Mouse (Mus musculus) hindbrain, embryonic 14.5 days (tissue): ENCODE measurements around the gene Prorsd1. TPM values are rescaled to one million over a fixed set of nuclear protein-coding genes. Genes with fewer than 3 reads are reported as not detected.
"Not testable (repeated sequence)": the region's sequence is repeated elsewhere in the genome, so short reads cannot be mapped to it uniquely, and the experiment has no call there.

Source experiments
- ATAC-seq: fragments of 200-750 bp; cut with Nextera tagmentation; 2 replicates; pipeline ENCODE4 v1.8.0; 2017; ENCODE audit warnings: moderate number of reproducible peaks, mild to moderate bottlenecking, moderate TSS enrichment, moderate library complexity; ENCODE audit not compliant: low FRiP score
- DNase-seq: peaks from one replicate; pipeline ENCODE4 v3.0.0-alpha.2; 2015; ENCODE audit warnings: low spot score
- H3K27ac ChIP-seq: fragments of 300-500 bp; sonication (generic); 2 replicates; pipeline ENCODE4 v1.5.1; 2014; ENCODE audit warnings: mild to moderate bottlenecking, moderate library complexity
- H3K27me3 ChIP-seq: fragments of 300-500 bp; sonication (generic); 2 replicates; pipeline ENCODE4 v1.6.1; 2014; ENCODE audit warnings: mild to moderate bottlenecking, low read length, mixed read lengths; ENCODE audit not compliant: control insufficient read depth, insufficient read depth
- H3K36me3 ChIP-seq: fragments of 300-500 bp; sonication (generic); replicated peaks from 2 replicates; pipeline ENCODE4 v1.6.1; 2014; ENCODE audit not compliant: control insufficient read depth, insufficient read depth
- H3K4me1 ChIP-seq: fragments of 300-500 bp; sonication (generic); replicated peaks from 2 replicates; pipeline ENCODE4 v1.6.1; 2014; ENCODE audit warnings: antibody characterized with exemption, low read length, mixed read lengths; ENCODE audit not compliant: control insufficient read depth, insufficient read depth
- H3K4me2 ChIP-seq: fragments of 300-500 bp; sonication (generic); replicated peaks from 2 replicates; pipeline ENCODE4 v1.6.1; 2014; ENCODE audit warnings: mild to moderate bottlenecking, moderate library complexity
- H3K4me3 ChIP-seq: fragments of 300-500 bp; sonication (generic); replicated peaks from 2 replicates; pipeline ENCODE4 v1.5.1; 2014; ENCODE audit warnings: mild to moderate bottlenecking, low read length
- H3K9ac ChIP-seq: fragments of 300-500 bp; sonication (generic); 2 replicates; pipeline ENCODE4 v1.6.1; 2014
- H3K9me3 ChIP-seq: fragments of 300-500 bp; sonication (generic); 2 replicates; pipeline ENCODE4 v1.6.1; 2016; ENCODE audit warnings: low read length; ENCODE audit not compliant: control insufficient read depth
- whole genome bisulfite sequencing: fragments of 180-500 bp; shearing (Covaris S2); extraction: QIAGEN DNeasy Blood & Tissue Kit; methylation state at CpG from one replicate; pipeline ENCODE4 v1.1.7; 2014; 5-methylcytosine and 5-hydroxymethylcytosine counted together
- polyA plus RNA-seq: library from polyadenylated mRNA; unstranded; fragments of >200 nt; fragmentation: Nextera tagmentation; extraction: Ambion mirVana; gene quantifications from 2 replicates; pipeline ENCODE4 v1.2.1, GENCODE M21; 2014

Gene Prorsd1
- polyA plus RNA-seq, 1 experiment from 2014 or later = 15.4 TPM

DNA sequence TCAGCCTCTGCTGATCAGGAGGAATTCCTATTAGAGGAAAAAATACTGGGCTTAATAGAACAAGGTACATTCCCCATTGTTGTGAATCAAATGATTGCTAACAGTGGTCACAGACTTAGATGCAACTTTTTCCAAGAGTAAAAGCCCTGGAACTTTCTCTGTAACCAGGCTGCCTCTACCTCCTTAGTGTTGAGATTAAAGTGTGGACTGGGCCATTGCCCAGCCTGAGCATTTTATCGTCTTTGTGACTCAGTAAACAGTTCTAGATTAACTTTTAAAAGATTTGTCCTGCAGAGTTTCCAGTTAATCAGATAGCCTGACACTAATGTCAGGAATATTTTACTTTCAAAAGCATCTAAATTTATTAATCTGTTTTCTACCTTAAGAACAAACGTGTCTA, 31.9 kb upstream of the Prorsd1 start:
- H3K4me3 ChIP-seq = peak overlapping the region; percentile 76
- no peak for DNase-seq
- peaks cover 16% of the 10 kb centered on the region for H3K4me1 ChIP-seq
- peaks cover 51% of the 10 kb centered on the region for H3K36me3 ChIP-seq
- H3K9ac ChIP-seq = peak overlapping the region; percentile 92
- H3K27me3 ChIP-seq = no peaks in the 10 kb centered on the region
- H3K4me2 ChIP-seq = peak overlapping the region; percentile 88
- no peaks in the 10 kb centered on the region for H3K9me3 ChIP-seq
- no peak for ATAC-seq
- 26% methylated on average over 2 of the region's 2 CpGs for WGBS
- H3K27ac ChIP-seq = peak overlapping the region; percentile 88; the same call in 1 of the 2 replicates

DNA sequence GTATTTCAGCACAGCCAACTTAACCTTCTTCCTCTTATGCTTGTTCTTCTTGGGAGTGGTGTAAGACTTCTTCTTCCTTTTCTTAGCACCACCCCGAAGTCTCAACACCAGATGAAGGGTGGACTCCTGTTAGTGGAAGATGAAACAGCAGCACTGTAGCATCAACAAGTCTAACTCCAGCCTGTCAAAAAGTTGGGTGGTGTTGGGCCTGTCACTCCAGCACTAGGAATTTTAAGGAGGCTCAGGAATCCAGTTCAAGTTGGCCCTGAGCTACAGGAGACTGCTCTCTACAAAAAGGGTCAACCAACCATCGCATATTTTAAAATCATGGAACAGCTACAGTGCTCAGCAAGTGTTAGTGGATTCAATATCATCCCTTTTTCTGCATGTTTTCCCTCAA, 31.5 kb upstream of the Prorsd1 start:
- not testable (repeated sequence) for H3K27ac ChIP-seq, H3K9me3 ChIP-seq, ATAC-seq, DNase-seq, H3K27me3 ChIP-seq
- Histone ChIP-seq H3K9ac (peak overlapping the region; percentile 92; the same call in 1 of the 2 replicates), H3K4me2 (peak overlapping the region; percentile 88), H3K36me3 (peaks cover 55% of the 10 kb centered on the region), H3K4me3 (peak overlapping the region; percentile 76), H3K4me1 (peaks cover 16% of the 10 kb centered on the region)
- 92% methylated on average over 2 of the region's 2 CpGs for WGBS

DNA sequence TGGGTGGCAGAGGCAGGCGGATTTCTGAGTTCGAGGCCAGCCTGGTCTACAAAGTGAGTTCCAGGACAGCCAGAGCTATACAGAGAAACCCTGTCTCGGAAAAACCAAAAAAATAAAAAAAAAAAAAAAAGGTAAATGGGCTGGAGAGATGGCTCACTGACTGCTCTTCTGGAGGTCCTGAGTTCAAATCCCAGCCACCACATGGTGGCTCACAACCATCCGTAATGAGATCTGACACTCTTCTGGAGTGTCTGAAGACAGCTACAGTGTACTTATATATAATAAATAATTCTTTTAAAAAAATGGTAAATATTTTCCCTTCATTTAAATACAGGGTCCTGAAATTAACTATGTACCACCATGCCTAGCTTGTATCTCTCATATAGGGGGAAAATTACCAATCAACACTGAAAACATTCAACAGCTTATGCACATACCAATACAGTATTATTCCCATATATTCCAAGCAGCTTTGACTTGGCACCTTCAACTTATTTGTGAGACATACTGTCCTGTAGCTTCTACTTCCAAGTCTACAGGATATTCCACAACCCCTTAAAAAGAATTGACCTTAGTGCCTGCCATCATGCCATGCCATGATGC, 30.4 kb upstream of the Prorsd1 start:
- H3K4me3 ChIP-seq, H3K9ac ChIP-seq, H3K27ac ChIP-seq, ATAC-seq, H3K4me2 ChIP-seq, H3K9me3 ChIP-seq, DNase-seq, H3K27me3 ChIP-seq: not testable (repeated sequence)
- H3K4me1 ChIP-seq = peaks cover 16% of the 10 kb centered on the region
- peaks cover 65% of the 10 kb centered on the region for H3K36me3 ChIP-seq
- 85% methylated on average over 4 of the region's 4 CpGs for WGBS

DNA sequence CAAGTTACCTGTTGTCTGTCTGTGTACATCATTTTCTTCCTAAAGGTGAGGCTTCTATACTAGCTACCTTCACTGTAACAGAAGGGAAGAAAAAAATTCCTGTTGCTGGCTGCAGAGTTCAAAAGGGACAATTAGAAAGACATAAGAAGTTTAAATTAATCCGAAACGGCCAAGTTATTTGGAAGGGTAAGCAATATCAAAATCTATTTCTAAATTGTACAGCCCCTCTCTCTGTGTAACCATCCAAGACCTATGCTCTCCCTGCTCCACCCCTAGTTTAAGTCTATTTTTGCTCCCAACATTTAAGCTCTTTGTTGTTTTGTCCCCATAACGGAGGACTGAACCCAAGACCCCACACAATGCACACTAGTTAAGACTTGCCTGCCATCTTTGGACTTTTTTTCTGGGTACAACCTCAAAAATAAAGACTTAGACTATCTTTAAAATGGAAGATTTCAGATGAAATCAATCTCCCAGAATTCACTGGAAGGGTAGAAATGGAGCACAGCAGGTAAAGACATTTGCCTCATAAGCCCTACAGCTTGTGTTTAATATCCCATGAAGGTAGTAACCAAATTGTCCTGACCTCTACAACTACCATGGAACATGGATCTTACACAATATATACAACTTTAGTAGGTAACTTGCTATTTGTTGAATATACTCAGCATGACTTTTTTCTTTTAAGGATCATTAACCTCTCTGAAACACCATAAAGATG, 29.6 kb upstream of the Prorsd1 start:
- peaks cover 68% of the 10 kb centered on the region for H3K36me3 ChIP-seq
- peaks cover 16% of the 10 kb centered on the region for H3K4me1 ChIP-seq
- no peaks in the 10 kb centered on the region for H3K27me3 ChIP-seq
- no peak overlapping the region for H3K4me3 ChIP-seq
- no peak overlapping the region for H3K9ac ChIP-seq
- H3K4me2 ChIP-seq = no peak overlapping the region
- H3K27ac ChIP-seq = no peak overlapping the region
- no peak for DNase-seq
- ATAC-seq = no peak
- H3K9me3 ChIP-seq = no peaks in the 10 kb centered on the region
- WGBS = 91% methylated on average over 3 of the region's 3 CpGs

DNA sequence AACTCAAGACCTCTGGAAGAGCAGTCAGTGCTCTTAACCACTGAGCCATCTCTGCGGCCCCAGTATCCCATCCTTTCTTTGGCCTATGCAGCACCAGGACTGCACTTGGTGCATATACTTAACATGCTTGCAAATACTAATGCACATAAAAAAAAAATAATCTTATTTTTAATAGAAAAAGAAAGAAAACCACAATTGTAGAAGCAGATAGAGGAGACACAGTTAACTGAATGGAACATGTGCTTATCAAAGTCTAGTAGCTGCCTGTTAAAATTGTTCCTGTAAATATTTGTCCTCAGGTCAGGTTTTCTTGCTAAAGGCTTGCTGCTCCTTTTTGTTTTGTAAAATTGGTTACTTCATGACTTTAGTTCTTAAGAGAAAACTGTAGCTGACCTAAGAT, 23.4 kb upstream of the Prorsd1 start:
- no peaks in the 10 kb centered on the region for H3K4me1 ChIP-seq
- DNase-seq (no peak), ATAC-seq (no peak)
- no peaks in the 10 kb centered on the region for H3K9me3 ChIP-seq
- H3K27me3 ChIP-seq = no peaks in the 10 kb centered on the region
- H3K27ac ChIP-seq = no peak overlapping the region
- WGBS = 90% methylated on average over 1 of the region's 1 CpGs
- no peak overlapping the region for H3K4me3 ChIP-seq
- no peak overlapping the region for H3K9ac ChIP-seq
- peaks cover 86% of the 10 kb centered on the region for H3K36me3 ChIP-seq
- H3K4me2 ChIP-seq = no peak overlapping the region

DNA sequence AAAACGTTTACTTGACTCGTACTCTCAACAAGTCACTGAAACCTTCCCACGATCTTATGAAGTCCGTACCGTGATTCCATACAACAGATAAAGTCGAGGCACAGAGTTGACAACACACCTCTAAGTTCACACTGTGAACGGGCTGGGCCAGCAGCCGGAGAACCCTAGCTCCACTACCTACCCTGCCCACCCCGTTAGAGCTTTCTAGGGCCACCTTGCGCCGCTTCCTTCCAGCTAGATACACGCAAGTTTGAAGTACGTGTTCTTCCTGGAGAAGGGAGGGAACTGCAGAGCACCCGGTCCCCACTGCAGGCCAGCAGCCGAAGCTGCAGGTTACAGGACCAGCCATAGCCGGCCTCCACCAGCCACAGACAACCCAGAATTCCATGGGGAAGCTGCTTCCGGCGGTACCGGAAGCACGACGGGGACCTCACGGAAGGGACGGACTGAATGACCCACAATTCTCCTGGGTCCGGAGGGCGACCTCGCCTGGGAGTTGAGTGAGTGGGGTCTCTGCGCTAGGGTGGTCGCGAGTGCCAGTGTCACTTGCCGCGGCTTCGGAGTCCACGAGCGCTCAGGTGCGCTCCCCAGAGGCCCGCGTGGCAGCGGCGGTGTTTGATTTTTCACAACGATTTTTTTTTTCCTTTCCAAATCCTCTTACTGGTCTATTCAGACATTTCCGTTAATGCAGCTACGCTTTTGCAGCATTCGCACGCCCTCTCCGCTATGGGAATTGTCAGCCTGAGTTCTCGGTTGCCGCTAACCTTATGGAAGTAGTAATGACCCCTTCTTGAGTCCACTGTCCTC, 11.4 kb upstream of the Prorsd1 start, which contains the start of gene Mtif2:
Gene Mtif2 (plus strand): TSS at position 421 of the 807 bp plus-strand sequence.
- Histone ChIP-seq H3K36me3 (peaks cover 15% of the 10 kb centered on the region), H3K9ac (peak within 1 kb of the TSS; percentile 74), H3K4me3 (peak within 1 kb of the TSS; percentile 55), H3K27me3 (no peaks in the 10 kb centered on the region), H3K4me1 (peaks cover 17% of the 10 kb centered on the region), H3K9me3 (no peaks in the 10 kb centered on the region), H3K27ac (peak within 1 kb of the TSS; percentile 80), H3K4me2 (peak within 1 kb of the TSS; percentile 52)
- ATAC-seq (peak; percentile 97), DNase-seq (peak; percentile 84)
- 4% methylated on average over 47 of the region's 47 CpGs for WGBS

DNA sequence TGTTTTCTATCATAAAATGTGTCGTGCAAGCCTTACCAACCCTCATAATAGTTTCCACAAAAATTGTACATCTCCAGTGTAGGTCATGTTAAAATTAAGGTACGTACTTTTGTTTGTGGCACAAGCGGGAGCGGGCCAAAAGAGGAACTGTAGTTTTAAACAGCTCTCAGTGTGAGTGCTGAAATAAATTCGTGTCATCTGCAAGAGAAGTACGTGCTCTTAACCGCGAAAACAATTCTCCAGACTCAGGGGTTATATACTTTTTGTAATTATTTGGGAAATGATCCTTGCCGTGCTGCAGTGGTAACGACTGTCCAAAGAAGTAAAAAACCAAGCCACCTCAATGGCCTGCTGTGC, 530 bp downstream of the Prorsd1 start:
- peak overlapping the region; percentile 47 for H3K4me2 ChIP-seq
- no peaks in the 10 kb centered on the region for H3K27me3 ChIP-seq
- H3K9me3 ChIP-seq = no peaks in the 10 kb centered on the region
- no peaks in the 10 kb centered on the region for H3K4me1 ChIP-seq
- H3K36me3 ChIP-seq = peaks cover 23% of the 10 kb centered on the region
- H3K4me3 ChIP-seq = peak overlapping the region; percentile 43
- peak overlapping the region; percentile 54 for H3K9ac ChIP-seq
- no peak for DNase-seq
- 0 out of 2 replicates have a peak, but pooled peaks have one; percentile 0 for ATAC-seq
- H3K27ac ChIP-seq = peak overlapping the region; percentile 66; the same call in 1 of the 2 replicates
- WGBS = 26% methylated on average over 10 of the region's 10 CpGs

DNA sequence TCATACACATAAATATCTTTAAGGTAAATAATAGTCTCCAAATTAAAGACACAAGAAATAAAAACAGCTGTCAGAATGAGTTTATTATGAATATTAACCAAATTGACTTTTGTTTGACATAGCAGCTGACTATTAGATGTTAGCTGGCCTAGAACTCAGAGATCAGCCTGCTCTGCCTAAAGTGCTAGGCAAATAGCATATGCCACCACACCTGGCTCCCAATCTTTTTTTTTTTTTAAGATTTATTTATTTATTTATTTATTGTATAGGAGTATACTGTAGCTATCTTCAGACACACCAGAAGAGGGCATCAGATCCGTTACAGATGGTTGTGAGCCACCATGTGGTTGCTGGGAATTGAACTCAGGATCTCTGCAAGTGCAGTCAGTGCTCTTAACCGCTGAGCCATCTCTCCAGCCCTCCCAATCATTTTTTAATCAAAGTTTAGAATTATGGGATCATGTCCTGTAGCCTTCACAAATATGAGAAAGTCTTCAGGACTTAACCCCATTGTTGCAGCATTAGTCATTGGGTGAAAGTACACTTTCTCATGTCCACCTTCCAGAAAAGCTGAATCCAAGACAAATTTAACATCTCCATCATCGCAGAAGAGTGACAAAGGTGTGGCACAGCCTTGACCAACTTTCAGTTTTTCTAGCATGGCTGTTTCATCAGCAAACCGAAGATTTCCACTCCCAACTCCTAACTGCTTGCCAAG, 1.9 kb downstream of the Prorsd1 start:
- H3K4me1 ChIP-seq = no peaks in the 10 kb centered on the region
- 92% methylated on average over 4 of the region's 4 CpGs for WGBS

More for the DNA sequence above, 1.9 kb downstream of the Prorsd1 start:
- ATAC-seq = no peak
- Histone ChIP-seq H3K9ac (no peak overlapping the region), H3K4me3 (no peak overlapping the region), H3K9me3 (no peaks in the 10 kb centered on the region), H3K4me2 (no peak overlapping the region), H3K27me3 (no peaks in the 10 kb centered on the region), H3K36me3 (peaks cover 25% of the 10 kb centered on the region), H3K27ac (no peak overlapping the region)
- no peak for DNase-seq
